Mouse (Mus musculus) ES-E14 (cell line): ENCODE data around the gene Alb. TPM values are rescaled to one million over a fixed set of nuclear protein-coding genes. Genes with fewer than 3 reads are reported as not detected.

ENCODE experiments used
- DNase-seq: peaks from one replicate; pipeline ENCODE4 v3.0.0-alpha.2; 2013; ENCODE audit warnings: low read depth, low spot score
- H3K27ac ChIP-seq: 2 replicates; pipeline ENCODE4 v1.5.1; 2012; ENCODE audit warnings: low read depth, mild to moderate bottlenecking, low read length, moderate library complexity, mixed read lengths; ENCODE audit not compliant: poor library complexity, insufficient read depth, severe bottlenecking
- H3K36me3 ChIP-seq: 2 replicates; pipeline ENCODE4 v1.6.1; 2012; ENCODE audit warnings: mild to moderate bottlenecking, low read length, moderate library complexity, mixed read lengths; ENCODE audit not compliant: control insufficient read depth, poor library complexity, insufficient read depth, severe bottlenecking
- H3K4me1 ChIP-seq, 2 experiments: fragments of 150-350 bp in 1 of 2; sonication (generic) in 1 of 2; 2 replicates each; pipeline ENCODE4 v1.6.1; 2012; ENCODE audit warnings: low read length in 2 of 2, mild to moderate bottlenecking in 1 of 2, mixed read lengths in 1 of 2; ENCODE audit not compliant: control insufficient read depth in 2 of 2, insufficient read depth in 2 of 2, poor library complexity in 1 of 2
- H3K4me3 ChIP-seq, 2 experiments: fragments of 150-350 bp in 1 of 2; sonication (generic) in 1 of 2; 2 replicates each; pipeline ENCODE4 v1.5.1; 2012; ENCODE audit warnings: low read length in 2 of 2, low read depth in 1 of 2, mild to moderate bottlenecking in 1 of 2, mixed read lengths in 1 of 2; ENCODE audit not compliant: insufficient read depth in 1 of 2, poor library complexity in 1 of 2, severe bottlenecking in 1 of 2
- H3K9ac ChIP-seq: 2 replicates; pipeline ENCODE4 v1.6.1; 2012; ENCODE audit warnings: low read depth, mild to moderate bottlenecking, low read length, mixed read lengths; ENCODE audit not compliant: poor library complexity, insufficient read depth, severe bottlenecking
- H3K9me3 ChIP-seq: fragments of 150-350 bp; sonication (generic); 2 replicates; pipeline ENCODE4 v1.6.1; 2012; ENCODE audit warnings: low read depth, mild to moderate bottlenecking, low read length; ENCODE audit not compliant: control insufficient read depth, insufficient read depth
- CHD2 ChIP-seq: IDR thresholded peaks from 2 replicates; pipeline ENCODE4 v1.6.1; 2014; ENCODE audit warnings: mild to moderate bottlenecking, low read depth, low read length, inconsistent platforms
- HCFC1 ChIP-seq: IDR thresholded peaks from 2 replicates; pipeline ENCODE4 v1.6.1; 2012; ENCODE audit warnings: low read length, inconsistent platforms, borderline replicate concordance; ENCODE audit not compliant: insufficient read depth
- MAFK ChIP-seq: IDR thresholded peaks from 2 replicates; pipeline ENCODE4 v1.6.1; 2014; ENCODE audit warnings: mild to moderate bottlenecking, low read depth, low read length, inconsistent platforms; ENCODE audit not compliant: insufficient read depth
- ZC3H11A ChIP-seq: IDR thresholded peaks from 2 replicates; pipeline ENCODE4 v1.6.1; 2012; ENCODE audit warnings: low read depth, mild to moderate bottlenecking, inconsistent platforms, low read length, borderline replicate concordance
- ZNF384 ChIP-seq: IDR thresholded peaks from 2 replicates; pipeline ENCODE4 v1.6.1; 2012; ENCODE audit warnings: low read depth, low read length, inconsistent platforms
- in situ Hi-C, 2 experiments: fragments of 600-800 bp; cut with MboI; formaldehyde crosslinking; loops; one replicate each; pipeline ENCODE4 v1.15.1; 2025; ENCODE audit warnings: low sequenced_read_pairs in 2 of 2, inconsistent platforms in 1 of 2; ENCODE audit not compliant: unreplicated experiment in 2 of 2
- total RNA-seq: library from RNA; depleted of rRNA; stranded (reverse); fragments of 300-350 nt; gene quantifications from 2 replicates; pipeline ENCODE4 v1.2.3, GENCODE M21; 2012

Gene Alb
- total RNA-seq, 1 experiment, result not detected

DNA sequence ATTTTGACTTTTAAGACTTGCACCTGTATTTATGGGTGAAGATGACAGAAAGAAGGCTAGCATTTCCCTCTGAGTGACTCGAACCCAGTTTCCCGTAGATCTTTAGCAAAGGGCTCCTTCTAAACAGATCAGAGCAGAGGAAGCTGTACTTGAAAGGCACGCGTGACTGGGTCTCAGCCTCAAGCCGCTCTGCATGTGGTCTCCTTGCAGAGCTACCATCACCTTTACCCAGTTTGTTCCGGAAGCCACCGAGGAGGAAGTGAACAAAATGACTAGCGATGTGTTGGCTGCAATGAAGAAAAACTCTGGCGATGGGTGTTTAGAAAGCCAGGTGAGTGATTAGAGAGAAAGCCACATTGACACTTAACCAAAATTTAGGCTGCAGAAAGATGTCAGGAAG lies 31.7 kb downstream of the Alb start:
- H3K4me1 ChIP-seq, result no peaks in the 10 kb centered on the region
- in situ Hi-C loops, result no loop called here
- H3K27ac ChIP-seq, result no peak overlapping the region
- no peaks in the 10 kb centered on the region for H3K36me3 ChIP-seq
- no peak for TF ChIP-seq HCFC1
- no peak for TF ChIP-seq CHD2
- TF ChIP-seq ZNF384, result no peak
- no peak for TF ChIP-seq ZC3H11A
- TF ChIP-seq MAFK, result no peak
- H3K4me3 ChIP-seq, result no peak overlapping the region
- no peak overlapping the region for H3K9ac ChIP-seq
- DNase-seq, result no peak
- no peaks in the 10 kb centered on the region for H3K9me3 ChIP-seq

DNA sequence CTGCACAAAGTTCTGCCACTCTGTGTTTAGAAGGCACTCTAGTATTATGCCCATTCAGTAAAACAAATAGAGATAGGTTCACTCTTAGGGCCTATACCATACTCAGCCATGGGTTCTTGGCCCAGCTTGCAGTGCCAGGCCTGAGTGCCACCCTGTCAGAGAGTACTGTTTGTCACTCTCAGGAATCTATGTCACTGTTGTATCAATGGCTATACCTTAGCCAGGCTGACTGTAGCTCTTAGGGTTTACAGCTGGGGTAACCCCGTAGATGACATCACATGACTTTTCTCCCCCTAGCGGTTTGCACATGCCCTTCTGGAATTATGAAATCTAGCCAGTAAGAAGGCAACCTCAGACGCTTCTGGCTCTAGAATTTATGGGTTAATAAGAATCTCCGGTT lies 33.6 kb downstream of the Alb start:
- H3K27ac ChIP-seq, result no peak overlapping the region
- H3K9ac ChIP-seq, result no peak overlapping the region
- no peak overlapping the region for H3K4me3 ChIP-seq
- TF ChIP-seq ZC3H11A (no peak), ZNF384 (no peak), HCFC1 (no peak), CHD2 (no peak), MAFK (no peak)
- no peak for DNase-seq
- H3K36me3 ChIP-seq, result no peaks in the 10 kb centered on the region
- no peaks in the 10 kb centered on the region for H3K9me3 ChIP-seq
- H3K4me1 ChIP-seq, result no peaks in the 10 kb centered on the region
- in situ Hi-C loops, result no loop called here

- no peak for TF ChIP-seq MAFK
- no peak for TF ChIP-seq ZNF384
- TF ChIP-seq CHD2, result no peak
- TF ChIP-seq HCFC1, result no peak
- no peak for TF ChIP-seq ZC3H11A
- Histone ChIP-seq H3K9me3 (no peaks in the 10 kb centered on the region), H3K4me3 (no peak overlapping the region), H3K4me1 (peaks cover 0 to 2% of the 10 kb centered on the region in 2 experiments; a peak in 1 of 4 replicates), H3K27ac (no peak overlapping the region), H3K36me3 (no peaks in the 10 kb centered on the region), H3K9ac (no peak overlapping the region)
- no peak for DNase-seq
- in situ Hi-C loops, result no loop called here
Observed at GRCm38 (mm10) chr5:90499509-90499908, 38.8 kb downstream of the Alb start.

GRCm38 (mm10) chr5:90500714-90501113 lies 40.0 kb downstream of the Alb start:
- H3K9me3 ChIP-seq, result no peaks in the 10 kb centered on the region
- no peak overlapping the region for H3K4me3 ChIP-seq

GRCm38 (mm10) chr5:90501752-90502151 lies 41.1 kb downstream of the Alb start:
- DNase-seq, result no peak
- Histone ChIP-seq H3K36me3 (no peaks in the 10 kb centered on the region), H3K4me3 (no peak overlapping the region), H3K9ac (no peak overlapping the region), H3K4me1 (peaks cover 0 to 2% of the 10 kb centered on the region in 2 experiments; a peak in 1 of 4 replicates), H3K27ac (no peak overlapping the region), H3K9me3 (no peaks in the 10 kb centered on the region)
- in situ Hi-C loops, result no loop called here
- TF ChIP-seq ZC3H11A, result no peak
- no peak for TF ChIP-seq MAFK
- no peak for TF ChIP-seq HCFC1
- no peak for TF ChIP-seq ZNF384
- TF ChIP-seq CHD2, result no peak

More at GRCm38 (mm10) chr5:90500714-90501113, 40.0 kb downstream of the Alb start:
- DNase-seq, result peak; percentile 57
- Histone ChIP-seq H3K36me3 (no peaks in the 10 kb centered on the region), H3K27ac (no peak overlapping the region), H3K4me1 (peaks cover 0 to 2% of the 10 kb centered on the region in 2 experiments; a peak in 1 of 4 replicates), H3K9ac (no peak overlapping the region)
- TF ChIP-seq CHD2 (no peak), ZNF384 (no peak), ZC3H11A (0 out of 2 replicates have a peak, but pooled peaks have one; percentile 21)
- in situ Hi-C loops, result no loop called here
